In genomic region chr14:102019320-102019719, GRCm38 (mm10) we compare ENCODE assay signal across 13 mouse cellular contexts.
"Had no signal": no experiment of that assay in that cellular context is flagged by ENCODE, and none has a peak within 500 bp of the region (broad histone marks: within the 10 kb centered on the region; RNA-seq: fewer than 3 reads in every experiment).

No protein-coding gene starts in this region.

- H3K9ac ChIP-seq: liver, embryonic 15.5 days; midbrain, embryonic 15.5 days had no signal

- H3K4me2 ChIP-seq: liver, embryonic 11.5 days; liver, embryonic 15.5 days; midbrain, embryonic 15.5 days had no signal

- H3K27me3 ChIP-seq: liver, embryonic 15.5 days; midbrain, embryonic 15.5 days had no signal

- H3K9me3 ChIP-seq: limb, embryonic 10.5 days; liver, embryonic 15.5 days; midbrain, embryonic 10.5 days; midbrain, embryonic 15.5 days had no signal

- H3K27ac ChIP-seq: limb, embryonic 10.5 days; liver, embryonic 15.5 days; midbrain, embryonic 10.5 days; midbrain, embryonic 15.5 days had no signal

- H3K4me3 ChIP-seq: limb, embryonic 10.5 days; liver, embryonic 15.5 days; midbrain, embryonic 10.5 days; midbrain, embryonic 15.5 days had no signal

- ATAC-seq: intestine, embryonic 16.5 days; lung, postnatal 0 days; midbrain, embryonic 15.5 days had no signal

- H3K36me3 ChIP-seq: limb, embryonic 10.5 days; liver, embryonic 15.5 days; midbrain, embryonic 10.5 days; midbrain, embryonic 15.5 days had no signal

- DNase-seq: kidney, adult 8-10 months; kidney, postnatal 25 days; lung, adult 2 months; right cerebral cortex, adult 18-20 months; right cerebral cortex, postnatal 25 days; thymus, postnatal 36 days had no signal

- H3K4me1 ChIP-seq: limb, embryonic 10.5 days; liver, embryonic 15.5 days; midbrain, embryonic 10.5 days; midbrain, embryonic 15.5 days had no signal
